Mouse (Mus musculus) intestine, embryonic 15.5 days (tissue): ENCODE data around the gene Ehmt1. TPM values are rescaled to one million over a fixed set of nuclear protein-coding genes. Genes with fewer than 3 reads are reported as not detected.
A peak's percentile ranks its signal among the peaks of the same experiment; 100 is the strongest.
"Not testable (repeated sequence)": the region's sequence is repeated elsewhere in the genome, so short reads cannot be mapped to it uniquely, and the experiment has no call there.

Source experiments
- ATAC-seq: fragments of 200-750 bp; cut with Nextera tagmentation; 2 replicates; pipeline ENCODE4 v1.8.0; 2017; ENCODE audit warnings: moderate TSS enrichment, moderate library complexity
- H3K27ac ChIP-seq: fragments of 300-500 bp; sonication (generic); 2 replicates; pipeline ENCODE4 v1.5.1; 2015; ENCODE audit warnings: mild to moderate bottlenecking, inconsistent platforms
- H3K27me3 ChIP-seq: fragments of 300-500 bp; sonication (generic); replicated peaks from 2 replicates; pipeline ENCODE4 v1.6.1; 2015; ENCODE audit warnings: inconsistent platforms
- H3K36me3 ChIP-seq: fragments of 300-500 bp; sonication (generic); 2 replicates; pipeline ENCODE4 v1.6.1; 2015; ENCODE audit warnings: inconsistent platforms
- H3K4me1 ChIP-seq: fragments of 300-500 bp; sonication (generic); replicated peaks from 2 replicates; pipeline ENCODE4 v1.6.1; 2015; ENCODE audit warnings: inconsistent platforms
- H3K4me2 ChIP-seq: fragments of 300-500 bp; sonication (generic); replicated peaks from 2 replicates; pipeline ENCODE4 v1.6.1; 2015; ENCODE audit warnings: mild to moderate bottlenecking, inconsistent platforms
- H3K4me3 ChIP-seq: fragments of 300-500 bp; sonication (generic); replicated peaks from 2 replicates; pipeline ENCODE4 v1.5.1; 2015; ENCODE audit warnings: inconsistent platforms
- H3K9ac ChIP-seq: fragments of 300-500 bp; sonication (generic); 2 replicates; pipeline ENCODE4 v1.6.1; 2015; ENCODE audit warnings: inconsistent platforms
- H3K9me3 ChIP-seq: fragments of 300-500 bp; sonication (generic); 2 replicates; pipeline ENCODE4 v1.6.1; 2016; ENCODE audit warnings: inconsistent platforms
- WGBS: fragments of 180-500 bp; shearing (Covaris S2); methylation state at CpG from one replicate; pipeline ENCODE4 v1.1.7; 2015; 5-methylcytosine and 5-hydroxymethylcytosine counted together
- polyA plus RNA-seq: library from polyadenylated mRNA; unstranded; fragments of >200 nt; fragmentation: Nextera tagmentation; extraction: Ambion mirVana; gene quantifications from 2 replicates; pipeline ENCODE4 v1.2.1, GENCODE M21; 2015

Gene Ehmt1
- polyA plus RNA-seq: 71.7 and 72.4 TPM in 2 replicates

DNA sequence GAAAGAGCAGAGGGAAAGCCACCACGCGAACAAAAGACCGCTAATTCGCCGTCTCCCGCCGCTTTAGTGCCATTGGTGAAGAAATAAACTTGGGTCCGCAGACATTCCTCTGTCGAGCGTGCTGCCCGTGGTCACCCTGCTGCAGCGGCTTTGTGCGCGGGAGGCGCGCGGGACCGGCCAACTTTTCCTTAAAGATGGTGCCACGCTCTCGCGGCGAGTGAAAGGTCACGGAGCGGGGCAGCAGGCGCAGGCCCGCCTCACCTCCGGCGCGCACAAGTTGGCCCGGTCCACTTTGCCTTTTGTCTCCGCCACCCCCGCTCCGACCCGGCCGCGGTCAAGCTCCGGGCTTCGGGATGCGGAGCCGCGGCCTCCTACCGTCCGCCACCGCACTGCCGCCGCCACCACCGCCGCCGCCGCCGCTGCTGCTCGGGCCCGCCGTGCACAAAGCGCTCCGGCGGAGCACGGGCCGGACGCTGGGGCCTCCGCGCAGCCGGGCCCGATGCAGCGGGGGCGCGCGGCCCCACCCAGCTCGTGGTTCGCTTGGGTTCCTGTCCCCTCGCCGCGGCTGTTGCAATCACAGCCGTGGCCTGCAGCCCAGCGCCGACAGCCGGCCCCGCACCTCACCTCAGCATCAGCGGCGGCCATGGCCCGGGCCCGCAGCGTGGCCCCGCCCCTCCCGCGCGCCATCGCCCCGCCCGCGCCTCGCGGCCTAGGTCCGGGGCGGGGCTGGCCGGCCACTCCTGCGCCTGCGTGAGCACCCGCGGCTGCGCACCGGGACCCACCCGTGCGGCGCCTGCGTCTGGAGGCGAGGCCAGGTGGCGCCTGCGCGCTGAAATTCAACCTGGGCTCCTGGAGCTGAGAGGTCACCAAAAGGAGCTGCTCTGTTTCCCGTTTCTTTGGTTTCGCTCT lies at the start of gene Ehmt1:
Gene Ehmt1 (minus strand): TSS at position 685 of the 909 bp plus-strand sequence.
- H3K9ac ChIP-seq: peak within 1 kb of the TSS; percentile 96
- peak within 1 kb of the TSS; percentile 61 for H3K4me2 ChIP-seq
- under 1% methylated on average over 101 of the region's 112 CpGs for WGBS
- H3K27me3 ChIP-seq: no peaks in the 10 kb centered on the region
- peak within 1 kb of the TSS; percentile 95 for H3K27ac ChIP-seq
- no peaks in the 10 kb centered on the region for H3K9me3 ChIP-seq
- no peaks in the 10 kb centered on the region for H3K36me3 ChIP-seq
- H3K4me1 ChIP-seq: peaks cover 7% of the 10 kb centered on the region
- peak; percentile 98 for ATAC-seq
- peak within 1 kb of the TSS; percentile 98 for H3K4me3 ChIP-seq

- Histone ChIP-seq H3K4me2 (peak within 1 kb of the TSS; percentile 67), H3K4me3 (peak within 1 kb of the TSS; percentile 84), H3K27ac (0 out of 2 replicates have a peak within 1 kb of the TSS, but pooled peaks have one; percentile 37), H3K4me1 (peaks cover 7% of the 10 kb centered on the region; the same call in 1 of the 2 replicates), H3K27me3 (no peaks in the 10 kb centered on the region), H3K9me3 (no peaks in the 10 kb centered on the region), H3K36me3 (peaks cover 18% of the 10 kb centered on the region; the same call in 1 of the 2 replicates), H3K9ac (peak within 1 kb of the TSS; percentile 88)
- peak; percentile 95 for ATAC-seq
- WGBS: under 1% methylated on average over 28 of the region's 28 CpGs
Measured at GRCm38 (mm10) chr2:24962304-24963000, 43.0 kb upstream of the Ehmt1 start, which contains the start of gene Dph7. Gene Dph7, plus strand, starts transcription at chr2:24962400.

DNA sequence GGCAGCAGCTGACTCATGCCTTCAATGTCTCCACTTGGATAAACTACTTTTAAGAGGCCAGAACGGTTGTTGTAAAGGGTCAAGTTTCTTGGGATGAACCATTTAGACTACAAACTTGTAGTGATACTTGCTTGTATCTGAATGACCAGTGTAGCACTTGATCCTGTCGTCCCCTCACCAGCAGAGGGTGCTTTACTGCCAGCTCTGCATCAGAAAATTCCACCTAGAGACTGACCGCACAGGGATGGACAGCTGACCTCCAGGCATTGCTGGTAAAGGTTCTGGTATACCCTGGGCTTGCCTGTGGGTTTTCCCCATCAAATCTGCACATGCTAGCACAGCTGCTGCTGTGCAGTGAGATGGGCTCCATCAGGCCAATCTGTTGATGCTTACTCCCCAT lies 41.5 kb upstream of the Ehmt1 start:
- peaks cover 7% of the 10 kb centered on the region; the same call in 1 of the 2 replicates for H3K4me1 ChIP-seq
- ATAC-seq: no peak
- WGBS: 29% methylated on average over 3 of the region's 3 CpGs
- no peaks in the 10 kb centered on the region for H3K27me3 ChIP-seq
- no peak overlapping the region for H3K4me3 ChIP-seq
- H3K27ac ChIP-seq: no peak overlapping the region
- no peaks in the 10 kb centered on the region for H3K9me3 ChIP-seq
- H3K9ac ChIP-seq: no peak overlapping the region
- H3K4me2 ChIP-seq: no peak overlapping the region
- peaks cover 15% of the 10 kb centered on the region; the same call in 1 of the 2 replicates for H3K36me3 ChIP-seq

DNA sequence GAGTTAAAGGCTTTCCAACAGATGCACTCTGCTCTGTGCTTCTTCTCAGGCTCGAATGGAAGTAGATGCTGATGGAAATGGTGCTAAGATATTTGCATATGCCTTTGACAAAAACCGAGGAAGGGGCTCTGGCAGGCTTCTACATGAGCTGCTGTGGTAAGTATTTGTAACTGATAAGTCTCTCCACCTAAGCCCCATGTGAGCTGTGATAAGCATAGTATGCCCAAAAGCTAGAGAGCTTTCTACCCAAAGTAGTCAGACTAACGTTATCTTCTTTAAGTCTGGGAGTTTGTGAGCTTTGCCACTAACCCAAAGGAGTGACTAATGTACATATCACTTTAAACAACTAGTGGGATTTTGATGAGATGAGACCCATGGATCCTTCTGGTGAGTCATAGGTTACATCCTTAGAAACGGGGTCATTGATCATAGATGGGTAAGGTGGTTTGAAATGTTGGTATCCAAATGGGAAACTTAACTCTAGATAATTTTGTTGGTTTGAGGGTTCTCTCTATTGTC lies 33.2 kb upstream of the Ehmt1 start:
- Histone ChIP-seq H3K4me1 (peaks cover 13% of the 10 kb centered on the region), H3K9me3 (no peaks in the 10 kb centered on the region), H3K27ac (no peak overlapping the region), H3K4me2 (no peak overlapping the region), H3K9ac (no peak overlapping the region), H3K36me3 (peaks cover 19% of the 10 kb centered on the region), H3K27me3 (no peaks in the 10 kb centered on the region), H3K4me3 (no peak overlapping the region)
- ATAC-seq: no peak
- 84% methylated on average over 4 of the region's 4 CpGs for WGBS

DNA sequence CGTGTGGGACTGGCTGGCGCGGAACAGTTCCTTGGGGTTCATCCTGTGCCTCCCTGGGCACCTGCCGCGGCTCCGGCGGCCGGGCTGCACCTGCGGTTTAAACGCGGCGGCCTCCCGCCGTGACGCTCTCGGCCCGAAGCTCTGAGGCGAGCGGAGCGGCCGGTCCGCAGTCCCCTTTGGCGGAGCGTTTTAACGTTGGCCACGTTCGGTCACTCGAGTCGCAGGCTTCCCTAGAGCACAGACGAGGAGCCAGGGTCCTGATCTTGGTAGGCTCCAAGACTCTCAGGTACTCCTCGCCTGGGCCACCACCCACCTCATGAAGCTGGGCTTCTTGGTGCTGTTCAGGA lies 30.7 kb upstream of the Ehmt1 start:
- peak; percentile 12; the same call in 1 of the 2 replicates for ATAC-seq
- Histone ChIP-seq H3K27ac (peak overlapping the region; percentile 51; the same call in 1 of the 2 replicates), H3K4me3 (peak overlapping the region; percentile 97), H3K4me1 (peaks cover 13% of the 10 kb centered on the region), H3K9me3 (no peaks in the 10 kb centered on the region), H3K4me2 (peak overlapping the region; percentile 85), H3K27me3 (no peaks in the 10 kb centered on the region), H3K9ac (peak overlapping the region; percentile 91), H3K36me3 (peaks cover 19% of the 10 kb centered on the region)
- under 1% methylated on average over 31 of the region's 31 CpGs for WGBS

DNA sequence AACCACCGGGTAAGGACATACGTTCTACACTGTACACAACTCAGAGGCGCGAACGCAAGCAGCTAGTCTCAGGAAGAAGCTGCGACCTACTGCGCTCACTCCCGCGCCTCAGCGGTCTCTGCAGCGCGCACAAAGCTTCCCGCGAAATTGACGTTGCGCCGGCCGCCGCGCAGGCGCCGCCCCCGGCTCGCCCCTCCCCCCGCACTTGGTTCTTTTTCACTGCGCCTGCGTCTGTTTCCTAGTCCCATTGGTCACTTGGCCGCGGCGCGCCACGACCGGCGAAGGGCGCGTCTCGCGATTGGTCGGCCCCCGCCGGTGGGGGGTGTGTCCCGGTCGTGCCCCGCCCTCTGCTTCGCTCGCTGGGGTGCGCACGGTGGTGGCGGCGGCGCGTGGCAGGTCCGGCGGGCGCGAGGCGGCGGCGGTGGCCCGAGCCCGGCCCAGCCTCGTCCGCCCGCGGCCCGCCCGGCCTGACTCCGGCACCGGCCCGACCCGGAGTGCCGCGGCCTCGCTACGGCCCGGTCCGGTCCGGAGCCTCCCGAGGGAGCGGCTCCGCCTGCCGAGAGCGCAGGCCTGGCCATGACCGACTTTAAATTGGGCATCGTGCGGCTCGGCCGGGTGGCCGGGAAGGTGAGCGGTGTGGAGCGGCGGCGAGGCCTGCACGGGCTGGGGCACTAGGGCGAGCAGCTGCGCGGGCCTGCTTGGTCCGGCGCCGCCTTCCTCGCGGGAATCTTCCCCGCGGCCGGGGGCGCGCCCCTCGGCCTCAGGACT lies 30.2 kb upstream of the Ehmt1 start, which contains the start of gene Zmynd19:
Gene Zmynd19 (plus strand): TSS at position 372 of the 768 bp plus-strand sequence.
- Histone ChIP-seq H3K27me3 (no peaks in the 10 kb centered on the region), H3K36me3 (peaks cover 19% of the 10 kb centered on the region), H3K9ac (peak within 1 kb of the TSS; percentile 91), H3K4me2 (peak within 1 kb of the TSS; percentile 85), H3K4me3 (peak within 1 kb of the TSS; percentile 97), H3K9me3 (no peaks in the 10 kb centered on the region), H3K27ac (peak within 1 kb of the TSS; percentile 51; the same call in 1 of the 2 replicates), H3K4me1 (peaks cover 13% of the 10 kb centered on the region)
- peak; percentile 100 for ATAC-seq
- WGBS: 0% methylated on average over 107 of the region's 108 CpGs

DNA sequence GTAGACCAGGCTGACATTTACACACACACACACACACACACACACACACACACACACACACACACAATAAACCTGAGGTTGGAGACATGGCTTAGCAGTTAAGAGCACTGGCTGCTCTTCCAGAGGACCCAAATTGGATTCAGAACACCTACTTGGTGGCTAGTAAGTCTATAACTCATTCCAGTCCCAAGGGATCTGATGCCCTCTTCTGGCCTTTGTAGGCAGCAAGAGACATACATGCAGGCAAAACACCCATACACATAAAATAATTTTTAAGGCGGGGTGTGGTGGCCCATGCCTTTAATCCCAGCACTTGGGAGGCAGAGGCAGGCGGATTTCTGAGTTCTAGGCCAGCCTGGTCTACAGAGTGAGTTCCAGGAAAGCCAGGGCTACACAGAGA lies 24.9 kb upstream of the Ehmt1 start:
- not testable (repeated sequence) for H3K9ac ChIP-seq, H3K4me1 ChIP-seq, H3K27me3 ChIP-seq, H3K9me3 ChIP-seq, H3K4me3 ChIP-seq, H3K36me3 ChIP-seq, H3K27ac ChIP-seq, ATAC-seq, H3K4me2 ChIP-seq
- 56% methylated on average over 2 of the region's 2 CpGs for WGBS

DNA sequence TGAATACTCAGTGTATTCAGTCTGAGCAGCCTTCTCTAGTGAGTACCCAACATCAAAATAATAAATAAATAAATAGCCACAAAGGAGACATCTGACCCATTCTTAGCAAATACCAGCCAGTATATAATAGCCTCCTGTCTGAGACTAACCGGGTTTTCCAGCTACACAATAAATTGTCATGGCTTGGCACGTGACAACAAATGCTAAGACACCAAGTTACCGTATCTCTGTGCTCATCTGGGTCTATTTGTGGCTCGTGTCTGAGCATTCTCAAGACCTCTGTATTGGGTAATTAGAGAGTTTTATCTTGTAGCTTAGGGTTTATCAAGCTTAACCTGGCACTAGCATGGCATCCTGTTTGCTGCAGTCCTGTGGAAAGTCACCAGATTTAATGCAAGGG lies 22.7 kb upstream of the Ehmt1 start:
- Histone ChIP-seq H3K4me1 (no peaks in the 10 kb centered on the region), H3K27me3 (no peaks in the 10 kb centered on the region; the same call in 1 of the 2 replicates), H3K36me3 (no peaks in the 10 kb centered on the region), H3K9ac (no peak overlapping the region), H3K27ac (no peak overlapping the region), H3K4me2 (no peak overlapping the region), H3K4me3 (no peak overlapping the region), H3K9me3 (no peaks in the 10 kb centered on the region)
- WGBS: 71% methylated on average over 4 of the region's 4 CpGs
- ATAC-seq: no peak

DNA sequence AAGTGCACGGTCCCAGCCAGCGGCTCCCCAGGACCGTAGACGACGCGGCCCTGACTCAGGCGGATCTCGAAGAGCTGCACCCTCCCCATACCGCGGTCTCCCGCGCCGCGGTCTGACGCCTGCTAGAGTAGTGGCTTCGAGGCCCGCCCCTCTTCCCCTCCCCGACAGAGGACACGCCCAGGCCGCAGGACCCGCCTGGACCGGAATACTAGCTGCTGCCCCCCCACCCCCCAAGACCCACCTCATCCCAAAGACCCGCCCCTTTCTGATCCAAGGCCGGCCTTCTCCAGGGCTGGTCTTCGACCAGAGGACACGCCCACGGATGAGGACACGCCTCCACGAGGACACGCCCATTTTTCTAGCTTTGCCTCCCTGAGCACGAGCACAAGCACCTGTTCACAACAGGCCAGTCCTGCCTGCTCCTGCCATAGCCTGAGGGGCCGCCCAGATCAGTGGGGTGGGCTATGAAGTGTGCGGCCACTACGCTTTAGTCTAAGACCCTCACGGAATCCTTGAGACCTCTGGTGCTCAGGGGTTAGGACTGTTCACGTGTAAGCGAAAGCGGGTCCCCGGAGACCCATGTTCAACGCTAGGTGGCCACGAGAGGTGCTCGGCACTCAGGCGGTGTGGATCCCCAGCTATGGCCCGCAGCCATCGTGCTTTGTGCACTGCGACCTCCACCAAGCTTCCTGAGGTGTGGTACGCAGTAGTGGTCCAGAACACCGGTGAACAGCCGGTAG lies 15.8 kb upstream of the Ehmt1 start, which contains the start of gene Arrdc1:
Gene Arrdc1 (minus strand): TSS at position 196 of the 740 bp plus-strand sequence.
- no peaks in the 10 kb centered on the region for H3K36me3 ChIP-seq
- H3K27ac ChIP-seq: peak within 1 kb of the TSS; percentile 91
- peak; percentile 96 for ATAC-seq
- H3K9ac ChIP-seq: peak within 1 kb of the TSS; percentile 75
- no peaks in the 10 kb centered on the region for H3K9me3 ChIP-seq
- WGBS: under 1% methylated on average over 46 of the region's 49 CpGs
- H3K27me3 ChIP-seq: no peaks in the 10 kb centered on the region; the same call in 1 of the 2 replicates
- H3K4me2 ChIP-seq: peak within 1 kb of the TSS; percentile 97
- peaks cover 5% of the 10 kb centered on the region for H3K4me1 ChIP-seq
- peak within 1 kb of the TSS; percentile 75 for H3K4me3 ChIP-seq

DNA sequence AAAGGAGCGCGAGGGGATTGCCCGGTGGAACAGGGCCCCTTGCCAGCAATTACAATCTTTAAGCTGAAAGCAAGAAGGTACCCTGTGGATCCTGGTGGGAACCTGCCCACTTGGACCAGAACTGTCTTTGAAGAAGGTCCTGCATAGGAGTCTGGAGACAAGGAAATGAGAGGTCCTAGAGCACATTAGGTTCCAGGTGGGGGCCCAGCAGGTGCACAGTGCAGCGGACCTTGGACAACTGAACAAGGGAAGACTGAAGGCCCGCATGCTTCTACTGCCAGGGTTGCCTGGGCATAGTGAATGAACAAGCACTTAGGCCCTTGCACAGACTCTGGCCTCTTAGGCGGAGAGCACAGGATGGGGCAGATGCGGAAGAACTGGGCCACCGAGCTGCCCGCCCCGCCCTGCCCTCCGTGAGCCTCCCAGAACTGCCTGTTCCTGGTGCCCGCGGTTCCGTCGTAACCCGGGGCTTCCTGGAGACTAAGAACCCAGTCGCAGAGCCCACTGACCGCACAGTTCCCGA lies 15.1 kb upstream of the Ehmt1 start:
- H3K27me3 ChIP-seq: no peaks in the 10 kb centered on the region; the same call in 1 of the 2 replicates
- H3K9ac ChIP-seq: peak overlapping the region; percentile 75
- 4% methylated on average over 19 of the region's 19 CpGs for WGBS
- peak; percentile 82 for ATAC-seq
- H3K27ac ChIP-seq: peak overlapping the region; percentile 91
- peak overlapping the region; percentile 75 for H3K4me3 ChIP-seq
- no peaks in the 10 kb centered on the region for H3K36me3 ChIP-seq
- peaks cover 5% of the 10 kb centered on the region for H3K4me1 ChIP-seq
- H3K9me3 ChIP-seq: no peaks in the 10 kb centered on the region
- H3K4me2 ChIP-seq: peak overlapping the region; percentile 97
